Mouse (Mus musculus) heart, adult 2 months (tissue): Measurements from ENCODE around the gene Ubac2. TPM values are rescaled to one million over a fixed set of nuclear protein-coding genes. Genes with fewer than 3 reads are reported as not detected.
"Not testable (repeated sequence)": the region's sequence is repeated elsewhere in the genome, so short reads cannot be mapped to it uniquely, and the experiment has no call there.

Experiments
- DNase-seq, 2 experiments: peaks; one replicate each; pipeline ENCODE4 v3.0.0; 2021
- H3K27ac ChIP-seq: fragments of 200-600 bp; 2 replicates; pipeline ENCODE4 v1.8.1; 2022
- H3K27me3 ChIP-seq: fragments of 200-500 bp; 2 replicates; pipeline ENCODE4 v1.6.1; 2012; ENCODE audit warnings: mild to moderate bottlenecking, low read length, inconsistent platforms, mixed read lengths; ENCODE audit not compliant: control insufficient read depth, insufficient read depth
- H3K36me3 ChIP-seq: fragments of 200-500 bp; 2 replicates; pipeline ENCODE4 v1.6.1; 2012; ENCODE audit warnings: low read length, inconsistent platforms; ENCODE audit not compliant: control insufficient read depth, insufficient read depth
- H3K4me1 ChIP-seq: fragments of 200-500 bp; 2 replicates; pipeline ENCODE4 v1.6.1; 2011; ENCODE audit warnings: low read length; ENCODE audit not compliant: control insufficient read depth, insufficient read depth
- H3K4me3 ChIP-seq: fragments of 200-600 bp; 2 replicates; pipeline ENCODE4 v1.8.1; 2022
- H3K79me2 ChIP-seq: fragments of 200-500 bp; replicated peaks from 2 replicates; pipeline ENCODE4 v1.6.1; 2012; ENCODE audit warnings: mild to moderate bottlenecking, inconsistent platforms, low read length, moderate library complexity, mixed read lengths; ENCODE audit not compliant: control insufficient read depth, insufficient read depth
- H3K9ac ChIP-seq: fragments of 200-500 bp; 2 replicates; pipeline ENCODE4 v1.6.1; 2012; ENCODE audit warnings: low read depth, mild to moderate bottlenecking, control low read depth, inconsistent platforms, low read length, mixed read lengths
- CTCF ChIP-seq: fragments of 200-600 bp; IDR thresholded peaks from 2 replicates; pipeline ENCODE4 v1.8.1; 2022; ENCODE audit warnings: antibody characterized with exemption, mild to moderate bottlenecking, moderate library complexity
- EP300 ChIP-seq: fragments of 200-500 bp; IDR thresholded peaks from 2 replicates; pipeline ENCODE4 v1.6.1; 2011; ENCODE audit warnings: low read depth, low read length, control low read depth; ENCODE audit not compliant: insufficient read depth
- POLR2A ChIP-seq: fragments of 200-500 bp; IDR thresholded peaks from 2 replicates; pipeline ENCODE4 v1.6.1; 2011; ENCODE audit warnings: mild to moderate bottlenecking, low read depth, low read length, control low read depth; ENCODE audit not compliant: insufficient read depth
- WGBS: fragments of 180-500 bp; shearing (Covaris S2); methylation state at CpG from one replicate; pipeline ENCODE4 v1.1.7; 2018; 5-methylcytosine and 5-hydroxymethylcytosine counted together
- intact Hi-C: fragments of 180-260 bp; cut with DNase I; formaldehyde crosslinking; loops from one replicate; pipeline ENCODE4 v1.15.1; 2025
- polyA plus RNA-seq: library from polyadenylated mRNA; depleted of rRNA; stranded (reverse); fragments of >200 nt; gene quantifications from 2 replicates; pipeline ENCODE4 v1.2.3, GENCODE M21; 2012
- total RNA-seq, 2 experiments: library from RNA; stranded (reverse); gene quantifications; 2 replicates each; pipeline ENCODE4 v1.2.3; 2021

Ubac2 gene
- total and polyA plus RNA-seq, 3 experiments, result 30.4 to 37.0 (median 31.9) TPM

- 97% methylated on average over 1 of the region's 1 CpGs for WGBS
- H3K79me2 ChIP-seq, result no peaks in the 10 kb centered on the region
- H3K27ac ChIP-seq, result no peak overlapping the region
- H3K36me3 ChIP-seq, result no peaks in the 10 kb centered on the region
- no peak for TF ChIP-seq POLR2A
- no peak for TF ChIP-seq EP300
- TF ChIP-seq CTCF, result no peak
- no peak for DNase-seq
- intact Hi-C loops, result no loop called here
- H3K4me1 ChIP-seq, result no peaks in the 10 kb centered on the region
- H3K9ac ChIP-seq, result no peak overlapping the region
- H3K27me3 ChIP-seq, result no peaks in the 10 kb centered on the region
- no peak overlapping the region for H3K4me3 ChIP-seq
These were observed 27.2 kb upstream of the Ubac2 start for GRCm38 (mm10) chr14:121851231-121851630.

GRCm38 (mm10) chr14:121852531-121852930, 25.9 kb upstream of the Ubac2 start:
- no peak overlapping the region for H3K9ac ChIP-seq
- TF ChIP-seq CTCF, result no peak
- TF ChIP-seq EP300, result no peak
- TF ChIP-seq POLR2A, result no peak
- no peaks in the 10 kb centered on the region for H3K27me3 ChIP-seq
- intact Hi-C loops, result no loop called here
- no peak overlapping the region for H3K4me3 ChIP-seq
- no peaks in the 10 kb centered on the region for H3K79me2 ChIP-seq
- no peaks in the 10 kb centered on the region for H3K4me1 ChIP-seq
- WGBS, result 61% methylated on average over 8 of the region's 8 CpGs
- DNase-seq, result no peak
- no peak overlapping the region for H3K27ac ChIP-seq
- H3K36me3 ChIP-seq, result no peaks in the 10 kb centered on the region

GRCm38 (mm10) chr14:121865162-121865561, 13.3 kb upstream of the Ubac2 start:
- H3K27ac ChIP-seq, H3K9ac ChIP-seq, H3K79me2 ChIP-seq, H3K36me3 ChIP-seq, H3K4me3 ChIP-seq, H3K27me3 ChIP-seq, H3K4me1 ChIP-seq: not testable (repeated sequence)
- DNase-seq, result peak; percentile 59 to 65
- intact Hi-C loops, result loop anchor here (1.0 kb wide), 1 partner anchor 54 kb away; no protein-coding TSS in a partner anchor
- WGBS, result 9% methylated on average over 2 of the region's 2 CpGs
- TF ChIP-seq CTCF, result peak; percentile 82

- no peak overlapping the region for H3K27ac ChIP-seq
- TF ChIP-seq EP300, result no peak
- no peak for TF ChIP-seq POLR2A
- no peak for TF ChIP-seq CTCF
- 72% methylated on average over 3 of the region's 3 CpGs for WGBS
- no peaks in the 10 kb centered on the region for H3K4me1 ChIP-seq
- H3K36me3 ChIP-seq, result no peaks in the 10 kb centered on the region
- H3K79me2 ChIP-seq, result no peaks in the 10 kb centered on the region
- no peak overlapping the region for H3K4me3 ChIP-seq
- DNase-seq, result no peak
- H3K27me3 ChIP-seq, result no peaks in the 10 kb centered on the region
- intact Hi-C loops, result loop anchor here (2.0 kb wide), 1 partner anchor 194 kb away; no protein-coding TSS in a partner anchor
- H3K9ac ChIP-seq, result no peak overlapping the region
These were observed 11.8 kb upstream of the Ubac2 start for GRCm38 (mm10) chr14:121866574-121866973.

- Histone ChIP-seq H3K4me1 (no peaks in the 10 kb centered on the region), H3K27ac (no peak overlapping the region), H3K9ac (no peak overlapping the region), H3K4me3 (no peak overlapping the region), H3K36me3 (no peaks in the 10 kb centered on the region), H3K27me3 (no peaks in the 10 kb centered on the region; the same call in 1 of the 2 replicates), H3K79me2 (no peaks in the 10 kb centered on the region)
- WGBS, result 44% methylated on average over 1 of the region's 1 CpGs
- no peak for DNase-seq
- TF ChIP-seq EP300 (no peak), POLR2A (no peak), CTCF (no peak)
- intact Hi-C loops, result no loop called here
These were observed 9.3 kb upstream of the Ubac2 start for GRCm38 (mm10) chr14:121869111-121869510.

GRCm38 (mm10) chr14:121872760-121873159, 5.7 kb upstream of the Ubac2 start:
- no peak overlapping the region for H3K9ac ChIP-seq
- DNase-seq, result no peak
- intact Hi-C loops, result no loop called here
- H3K79me2 ChIP-seq, result no peaks in the 10 kb centered on the region
- H3K27ac ChIP-seq, result no peak overlapping the region
- H3K36me3 ChIP-seq, result no peaks in the 10 kb centered on the region
- H3K4me1 ChIP-seq, result no peaks in the 10 kb centered on the region
- H3K4me3 ChIP-seq, result no peak overlapping the region
- no peaks in the 10 kb centered on the region; the same call in 1 of the 2 replicates for H3K27me3 ChIP-seq
- WGBS, result 81% methylated on average over 1 of the region's 1 CpGs
- TF ChIP-seq EP300 (no peak), CTCF (no peak), POLR2A (no peak)
